Mouse (Mus musculus) heart, embryonic 11.5 days (tissue): ENCODE results near the gene Gfod2. TPM values are rescaled to one million over a fixed set of nuclear protein-coding genes. Genes with fewer than 3 reads are reported as not detected.

Experiments
- ATAC-seq: fragments of 200-750 bp; cut with Nextera tagmentation; replicated peaks from 2 replicates; pipeline ENCODE4 v1.8.0; 2017; ENCODE audit warnings: moderate library complexity; ENCODE audit not compliant: insufficient number of reproducible peaks, low FRiP score, low TSS enrichment
- H3K27ac ChIP-seq: fragments of 300-500 bp; sonication (generic); 2 replicates; pipeline ENCODE4 v1.5.1; 2014; ENCODE audit warnings: mild to moderate bottlenecking, low read depth, low read length
- H3K27me3 ChIP-seq: fragments of 300-500 bp; sonication (generic); 2 replicates; pipeline ENCODE4 v1.6.1; 2014; ENCODE audit warnings: mild to moderate bottlenecking, low read length, mixed read lengths; ENCODE audit not compliant: control insufficient read depth, insufficient read depth
- H3K36me3 ChIP-seq: fragments of 300-500 bp; sonication (generic); 2 replicates; pipeline ENCODE4 v1.6.1; 2014; ENCODE audit warnings: mild to moderate bottlenecking, low read length, moderate library complexity, mixed read lengths; ENCODE audit not compliant: control insufficient read depth, insufficient read depth
- H3K4me1 ChIP-seq: fragments of 300-500 bp; sonication (generic); 2 replicates; pipeline ENCODE4 v1.6.1; 2014; ENCODE audit warnings: low read length; ENCODE audit not compliant: control insufficient read depth, insufficient read depth
- H3K4me2 ChIP-seq: fragments of 300-500 bp; sonication (generic); 2 replicates; pipeline ENCODE4 v1.6.1; 2014; ENCODE audit warnings: mild to moderate bottlenecking, moderate library complexity
- H3K4me3 ChIP-seq: fragments of 300-500 bp; sonication (generic); 2 replicates; pipeline ENCODE4 v1.5.1; 2014; ENCODE audit warnings: low read depth, low read length
- H3K9ac ChIP-seq: fragments of 300-500 bp; sonication (generic); 2 replicates; pipeline ENCODE4 v1.6.1; 2014; ENCODE audit warnings: mild to moderate bottlenecking, low read depth, low read length, moderate library complexity
- H3K9me3 ChIP-seq: fragments of 300-500 bp; sonication (generic); replicated peaks from 2 replicates; pipeline ENCODE4 v1.6.1; 2016; ENCODE audit warnings: low read length; ENCODE audit not compliant: control insufficient read depth
- WGBS: fragments of 180-500 bp; shearing (Covaris S2); extraction: QIAGEN DNeasy Blood & Tissue Kit; methylation state at CpG from one replicate; pipeline ENCODE4 v1.1.7; 2014; ENCODE audit not compliant: insufficient replicate concordance; 5-methylcytosine and 5-hydroxymethylcytosine counted together
- polyA plus RNA-seq: library from polyadenylated mRNA; unstranded; fragments of >200 nt; fragmentation: Nextera tagmentation; extraction: Ambion mirVana; gene quantifications from 2 replicates; pipeline ENCODE4 v1.2.1, GENCODE M21; 2014

Gfod2 gene
- polyA plus RNA-seq, 1 experiment from 2014 or later = 8.0 TPM

- Histone ChIP-seq H3K27ac (no peak overlapping the region), H3K4me2 (no peak overlapping the region), H3K27me3 (peaks cover 15% of the 10 kb centered on the region), H3K9me3 (no peaks in the 10 kb centered on the region), H3K4me3 (no peak overlapping the region), H3K9ac (no peak overlapping the region), H3K4me1 (peaks cover 23% of the 10 kb centered on the region), H3K36me3 (peaks cover 3% of the 10 kb centered on the region; the same call in 1 of the 2 replicates)
- no peak for ATAC-seq
- 87% methylated on average over 17 of the region's 17 CpGs for WGBS
Measured at GRCm38 (mm10) chr8:105697196-105697780, 61.2 kb downstream of the Gfod2 start.

- Histone ChIP-seq H3K9me3 (no peaks in the 10 kb centered on the region), H3K4me2 (no peak overlapping the region)
Measured at GRCm38 (mm10) chr8:105695080-105695780, 63.2 kb downstream of the Gfod2 start.

GRCm38 (mm10) chr8:105694051-105694799 lies 64.2 kb downstream of the Gfod2 start:
- peaks cover 3% of the 10 kb centered on the region; the same call in 1 of the 2 replicates for H3K36me3 ChIP-seq
- peak overlapping the region; percentile 46 for H3K4me3 ChIP-seq
- WGBS = 9% methylated on average over 40 of the region's 40 CpGs
- no peaks in the 10 kb centered on the region for H3K9me3 ChIP-seq
- H3K9ac ChIP-seq = 0 out of 2 replicates have a peak overlapping the region, but pooled peaks have one; percentile 17
- ATAC-seq = no peak
- peaks cover 10% of the 10 kb centered on the region for H3K4me1 ChIP-seq
- peaks cover 24% of the 10 kb centered on the region for H3K27me3 ChIP-seq
- H3K4me2 ChIP-seq = peak overlapping the region; percentile 95
- H3K27ac ChIP-seq = no peak overlapping the region

More at GRCm38 (mm10) chr8:105695080-105695780, 63.2 kb downstream of the Gfod2 start:
- H3K27ac ChIP-seq = no peak overlapping the region
- H3K4me1 ChIP-seq = peaks cover 14% of the 10 kb centered on the region
- H3K9ac ChIP-seq = no peak overlapping the region
- no peak overlapping the region for H3K4me3 ChIP-seq
- H3K36me3 ChIP-seq = peaks cover 3% of the 10 kb centered on the region; the same call in 1 of the 2 replicates
- WGBS = 72% methylated on average over 30 of the region's 30 CpGs
- ATAC-seq = no peak
- H3K27me3 ChIP-seq = peaks cover 21% of the 10 kb centered on the region

- Histone ChIP-seq H3K4me3 (peak overlapping the region; percentile 46), H3K4me2 (peak overlapping the region; percentile 95), H3K27me3 (peaks cover 24% of the 10 kb centered on the region), H3K36me3 (peaks cover 3% of the 10 kb centered on the region; the same call in 1 of the 2 replicates), H3K4me1 (peaks cover 10% of the 10 kb centered on the region), H3K27ac (no peak overlapping the region), H3K9ac (0 out of 2 replicates have a peak overlapping the region, but pooled peaks have one; percentile 17), H3K9me3 (no peaks in the 10 kb centered on the region)
- WGBS = 5% methylated on average over 30 of the region's 30 CpGs
- ATAC-seq = no peak
Measured at GRCm38 (mm10) chr8:105693648-105694047, 64.8 kb downstream of the Gfod2 start.

GRCm38 (mm10) chr8:105692449-105693182 lies 65.8 kb downstream of the Gfod2 start:
- no peak overlapping the region for H3K27ac ChIP-seq
- no peaks in the 10 kb centered on the region for H3K9me3 ChIP-seq
- 0 out of 2 replicates have a peak, but pooled peaks cover 3% of the 10 kb centered on the region for H3K36me3 ChIP-seq
- peaks cover 12% of the 10 kb centered on the region for H3K4me1 ChIP-seq
- ATAC-seq = no peak
- H3K4me3 ChIP-seq = no peak overlapping the region
- WGBS = 90% methylated on average over 11 of the region's 11 CpGs
- peaks cover 24% of the 10 kb centered on the region for H3K27me3 ChIP-seq
- H3K4me2 ChIP-seq = no peak overlapping the region
- H3K9ac ChIP-seq = no peak overlapping the region

GRCm38 (mm10) chr8:105690978-105691377 lies 67.5 kb downstream of the Gfod2 start:
- Histone ChIP-seq H3K4me1 (peaks cover 13% of the 10 kb centered on the region), H3K9me3 (no peaks in the 10 kb centered on the region), H3K27me3 (peaks cover 24% of the 10 kb centered on the region), H3K9ac (no peak overlapping the region), H3K36me3 (0 out of 2 replicates have a peak, but pooled peaks cover 3% of the 10 kb centered on the region), H3K4me3 (no peak overlapping the region), H3K4me2 (no peak overlapping the region), H3K27ac (no peak overlapping the region)
- 72% methylated on average over 14 of the region's 14 CpGs for WGBS
- no peak for ATAC-seq

GRCm38 (mm10) chr8:105689983-105690360 lies 68.5 kb downstream of the Gfod2 start:
- H3K27ac ChIP-seq = no peak overlapping the region
- 85% methylated on average over 9 of the region's 9 CpGs for WGBS
- H3K9me3 ChIP-seq = no peaks in the 10 kb centered on the region
- H3K9ac ChIP-seq = no peak overlapping the region
- H3K36me3 ChIP-seq = 0 out of 2 replicates have a peak, but pooled peaks cover 3% of the 10 kb centered on the region
- no peak overlapping the region for H3K4me3 ChIP-seq
- peaks cover 19% of the 10 kb centered on the region for H3K27me3 ChIP-seq
- peaks cover 19% of the 10 kb centered on the region for H3K4me1 ChIP-seq
- no peak for ATAC-seq
- no peak overlapping the region for H3K4me2 ChIP-seq
